Mouse (Mus musculus) thymus, adult 2 months (tissue): ENCODE measurements around the gene Mcur1.

ENCODE experiments used
- CTCF ChIP-seq: fragments of 200-500 bp; IDR thresholded peaks from 2 replicates; pipeline ENCODE4 v1.5.1; 2012; ENCODE audit warnings: mild to moderate bottlenecking, control low read depth, low read length, moderate library complexity, borderline replicate concordance; ENCODE audit not compliant: control insufficient read depth, poor library complexity, insufficient read depth; ENCODE audit errors: extremely low read depth
- POLR2A ChIP-seq: fragments of 200-500 bp; IDR thresholded peaks from 2 replicates; pipeline ENCODE4 v1.6.1; 2012; ENCODE audit warnings: mild to moderate bottlenecking, low read length, control low read depth, moderate library complexity; ENCODE audit not compliant: control insufficient read depth, poor library complexity, insufficient read depth; ENCODE audit errors: extremely low read depth

- TF ChIP-seq POLR2A, result no peak
- TF ChIP-seq CTCF, result no peak
Observed at GRCm38 (mm10) chr13:43600967-43601366, 41.0 kb upstream of the Mcur1 start.
